Mouse (Mus musculus) right cerebral cortex, postnatal 25 days (tissue): ENCODE results near the gene Ppm1f.
A peak's percentile ranks its signal among the peaks of the same experiment; 100 is the strongest.
"Not testable (repeated sequence)": the region's sequence is repeated elsewhere in the genome, so short reads cannot be mapped to it uniquely, and the experiment has no call there.

Experiments used
- DNase-seq: peaks from one replicate; pipeline ENCODE4 v3.0.0; 2022

Ppm1f gene

DNA sequence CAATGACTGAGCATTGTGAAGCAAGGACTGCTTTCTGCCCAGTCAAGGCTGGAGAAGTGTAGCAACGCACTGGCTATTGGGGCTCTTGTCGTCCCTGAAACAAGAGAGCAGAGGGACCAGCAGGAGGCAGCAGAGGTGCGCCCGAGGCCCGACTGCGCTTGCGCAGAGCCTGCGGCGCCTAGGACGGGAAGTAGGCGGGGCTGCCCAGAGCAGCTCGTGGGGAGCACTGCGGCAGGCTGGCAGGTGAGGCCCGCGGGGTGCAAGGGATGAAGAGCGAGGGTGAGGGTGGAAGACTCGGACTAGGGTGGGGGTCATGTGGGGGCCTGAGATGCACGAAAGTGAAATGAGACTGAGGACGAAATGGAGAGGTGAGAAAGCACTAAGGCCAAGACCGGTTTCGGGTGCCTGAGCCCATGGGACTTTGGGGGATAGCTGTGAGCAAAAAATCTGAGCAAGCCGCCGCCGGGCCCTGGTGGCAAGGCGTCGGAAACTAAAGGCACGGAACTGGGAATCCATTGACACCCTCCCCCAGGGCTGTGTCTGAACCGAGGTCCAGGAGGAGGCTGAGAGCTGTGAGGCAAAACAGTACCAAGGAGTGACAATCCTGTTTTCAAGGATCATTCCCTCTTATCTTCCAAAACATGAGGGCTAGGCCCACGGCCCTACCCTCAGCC lies at the start of gene Ppm1f:
Gene Ppm1f (plus strand): TSS at position 88 of the 674 bp plus-strand sequence.
- peak; percentile 96 for DNase-seq

DNA sequence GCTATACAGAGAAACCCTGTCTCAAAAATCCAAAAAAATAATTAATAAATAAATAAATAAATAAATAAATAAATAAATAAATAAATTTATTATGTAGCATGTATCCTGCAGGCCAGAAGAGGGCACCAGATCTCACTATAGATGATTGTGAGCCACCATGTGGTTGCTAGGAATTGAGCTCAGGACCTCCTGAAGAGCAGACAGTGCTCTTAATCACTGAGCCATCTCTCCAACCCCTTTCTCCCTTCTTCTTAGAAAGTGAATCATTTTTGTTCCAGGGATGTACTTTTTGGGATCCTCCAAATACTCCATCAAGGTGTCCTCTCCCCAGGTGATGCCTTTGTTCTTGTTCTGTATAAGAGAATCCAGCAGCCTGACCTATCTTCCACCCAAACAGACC lies 47.1 kb upstream of the Ppm1f start:
- no peak for DNase-seq

DNA sequence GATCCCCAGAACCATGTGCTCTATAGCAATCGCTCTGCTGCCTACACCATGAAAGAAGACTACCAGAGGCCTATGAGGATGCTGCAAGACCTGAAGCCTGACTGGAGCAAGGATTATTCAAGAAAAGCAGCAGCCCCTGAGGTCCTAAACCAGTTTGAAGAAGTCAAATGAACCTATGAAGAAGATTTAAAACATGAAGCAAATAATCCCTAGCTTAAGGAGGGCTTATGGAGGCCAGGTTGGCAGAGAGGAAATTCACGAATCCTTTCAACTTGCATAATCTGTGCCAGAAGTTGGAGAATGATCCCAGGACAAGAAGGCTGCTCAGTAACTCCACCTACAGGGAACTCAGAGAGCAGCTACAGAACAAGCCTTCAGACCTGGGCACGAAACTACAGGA lies 43.9 kb upstream of the Ppm1f start:
- DNase-seq = no peak

DNA sequence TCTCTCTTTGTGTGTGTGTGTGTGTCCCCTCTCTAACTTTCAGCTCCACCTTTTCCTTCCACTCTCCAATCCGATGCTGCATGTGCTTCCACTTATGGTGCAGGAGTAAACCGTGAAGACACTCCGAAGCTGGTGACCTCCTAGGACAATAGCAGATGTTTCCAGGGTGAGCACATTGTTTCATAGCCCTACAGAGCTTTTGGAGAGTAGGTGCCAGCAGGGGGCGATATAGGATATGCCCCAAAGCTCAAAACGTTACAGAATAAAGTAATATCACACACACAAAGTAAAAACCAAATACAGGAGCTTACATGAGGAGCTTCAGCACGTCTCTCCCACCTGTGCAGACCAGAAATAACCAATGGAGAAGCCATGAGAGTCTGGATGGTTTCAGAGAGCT lies 41.4 kb upstream of the Ppm1f start:
- no peak for DNase-seq

DNA sequence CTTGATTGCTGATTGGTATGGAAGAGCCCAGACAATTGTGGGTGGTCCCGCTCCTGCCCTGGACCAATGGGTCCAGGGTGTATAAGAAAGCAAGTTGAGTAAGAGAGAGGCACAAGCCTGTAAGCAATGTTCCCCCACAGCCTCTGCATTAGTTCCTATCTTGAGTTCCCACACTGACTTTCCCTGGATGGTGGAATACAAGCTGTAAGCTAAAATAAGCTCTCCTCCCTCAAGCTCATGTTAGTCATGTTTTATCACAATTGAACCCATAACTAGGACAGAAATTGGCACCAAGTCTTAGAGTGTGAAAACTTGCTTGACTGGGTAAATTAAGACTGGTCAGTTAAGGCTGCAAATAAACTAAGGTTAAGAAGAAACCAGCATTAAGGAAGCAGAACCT lies 40.7 kb upstream of the Ppm1f start:
- no peak for DNase-seq

DNA sequence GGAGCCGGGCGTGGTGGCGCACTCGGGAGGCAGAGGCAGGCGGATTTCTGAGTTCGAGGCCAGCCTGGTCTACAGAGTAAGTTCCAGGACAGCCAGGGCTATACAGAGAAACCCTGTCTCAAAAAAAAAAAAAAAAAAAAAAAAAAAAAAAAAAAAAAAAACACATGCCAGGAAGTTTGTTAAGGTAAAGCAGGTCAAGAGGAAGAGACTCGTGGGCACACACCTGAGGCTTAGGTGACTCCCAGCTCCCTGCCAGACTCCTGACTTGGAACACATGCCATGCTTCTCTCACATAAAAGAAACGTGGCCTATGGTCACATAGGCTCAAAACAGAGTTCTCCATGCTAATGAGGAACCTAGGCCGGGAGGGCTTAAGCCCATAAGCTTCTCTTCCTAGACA lies 40.2 kb upstream of the Ppm1f start:
- DNase-seq = not testable (repeated sequence)

DNA sequence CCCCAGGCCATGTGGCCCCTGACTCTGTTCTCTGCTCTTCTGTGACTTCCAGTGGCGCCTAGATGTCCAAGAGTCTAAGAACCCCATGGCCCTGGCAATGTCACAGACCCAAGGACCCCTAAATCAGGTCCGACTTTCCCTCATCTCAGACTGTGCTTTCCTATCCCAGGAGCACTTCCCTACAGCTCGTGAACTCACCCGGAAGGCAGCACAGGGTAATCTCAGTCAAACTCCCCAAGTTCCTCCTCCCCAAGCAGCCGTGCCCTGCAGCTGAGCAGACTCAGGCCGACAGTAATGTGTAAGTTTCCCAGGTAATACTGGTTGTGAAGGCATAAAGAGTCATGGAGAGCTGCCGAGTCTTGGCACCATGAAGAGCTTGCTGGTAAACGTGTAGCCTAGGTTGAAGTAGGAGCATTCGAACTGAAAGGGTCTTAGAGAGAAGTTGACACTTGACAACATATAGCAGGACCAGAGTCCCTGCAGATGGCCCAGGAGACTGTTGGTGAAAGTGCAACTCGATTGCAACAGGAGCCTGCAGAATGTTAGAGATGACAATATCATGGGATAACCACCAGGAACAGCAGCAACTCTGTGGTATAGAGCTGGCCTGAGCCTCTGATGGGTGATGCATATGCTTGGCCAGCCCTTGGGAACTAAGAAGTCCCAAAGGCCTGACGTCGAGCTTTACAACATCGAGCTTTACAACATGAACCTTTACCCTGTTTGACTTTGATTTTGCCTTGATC lies 39.4 kb upstream of the Ppm1f start:
- DNase-seq = no peak

DNA sequence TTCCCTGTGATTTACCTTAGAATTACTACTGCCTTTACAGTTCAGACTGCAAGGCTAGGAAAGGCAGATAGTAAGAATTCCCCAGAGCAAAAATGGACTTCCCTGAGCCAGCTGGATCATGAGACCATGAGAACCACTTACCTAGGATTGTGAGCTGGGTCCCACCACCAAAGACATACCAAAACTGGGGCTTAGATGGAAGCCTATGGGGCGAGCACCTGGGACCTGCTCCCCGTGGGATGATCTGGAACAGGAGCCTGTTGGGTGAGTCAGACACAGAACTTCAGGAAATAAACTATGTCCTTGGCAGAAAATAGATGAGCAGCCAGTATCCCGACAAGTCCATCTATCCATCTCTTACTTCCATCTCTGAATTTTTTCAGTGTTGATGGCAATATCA lies 34.0 kb upstream of the Ppm1f start:
- no peak for DNase-seq

DNA sequence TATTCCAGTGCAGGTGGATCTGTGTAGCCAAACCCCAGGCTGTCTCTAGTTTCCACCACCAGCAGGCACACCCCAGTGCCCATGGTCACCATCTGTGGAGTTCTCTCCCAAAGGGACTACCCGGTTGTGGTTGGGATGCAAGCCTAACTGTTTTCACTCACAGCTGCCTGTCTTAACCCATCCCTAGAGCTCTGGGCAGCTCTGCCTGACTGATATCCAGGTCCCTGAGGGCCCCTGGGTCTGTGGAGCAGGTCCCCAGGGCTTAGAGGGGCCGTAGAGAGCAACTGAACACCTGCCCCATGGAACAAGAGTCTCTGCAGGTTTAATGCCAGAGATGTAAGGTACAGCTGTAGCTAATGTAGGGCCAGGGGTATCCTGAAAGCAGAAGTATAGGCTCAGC lies 32.3 kb upstream of the Ppm1f start, which contains the start of gene Igll1:
Gene Igll1 (minus strand): TSS at position 8 of the 400 bp plus-strand sequence.
- no peak for DNase-seq

DNA sequence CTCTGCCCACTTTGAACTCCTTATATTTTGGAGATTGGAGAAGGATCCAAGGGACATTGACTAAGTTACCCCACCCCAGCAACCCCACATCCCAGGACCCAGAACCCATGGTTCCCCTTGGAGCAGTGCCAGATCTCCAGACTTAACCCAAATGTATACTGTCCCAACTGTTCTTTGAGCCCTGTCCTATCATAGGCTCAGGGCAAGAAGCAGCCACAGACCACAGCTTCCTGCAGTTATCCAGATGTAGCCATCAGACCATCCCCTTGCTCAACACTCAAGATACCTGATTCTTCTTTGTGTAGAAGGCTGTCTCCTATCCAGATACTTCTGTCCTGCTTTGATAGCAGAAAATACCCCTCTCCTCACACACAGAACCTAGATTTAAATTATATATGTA lies 31.1 kb upstream of the Ppm1f start:
- DNase-seq = no peak

DNA sequence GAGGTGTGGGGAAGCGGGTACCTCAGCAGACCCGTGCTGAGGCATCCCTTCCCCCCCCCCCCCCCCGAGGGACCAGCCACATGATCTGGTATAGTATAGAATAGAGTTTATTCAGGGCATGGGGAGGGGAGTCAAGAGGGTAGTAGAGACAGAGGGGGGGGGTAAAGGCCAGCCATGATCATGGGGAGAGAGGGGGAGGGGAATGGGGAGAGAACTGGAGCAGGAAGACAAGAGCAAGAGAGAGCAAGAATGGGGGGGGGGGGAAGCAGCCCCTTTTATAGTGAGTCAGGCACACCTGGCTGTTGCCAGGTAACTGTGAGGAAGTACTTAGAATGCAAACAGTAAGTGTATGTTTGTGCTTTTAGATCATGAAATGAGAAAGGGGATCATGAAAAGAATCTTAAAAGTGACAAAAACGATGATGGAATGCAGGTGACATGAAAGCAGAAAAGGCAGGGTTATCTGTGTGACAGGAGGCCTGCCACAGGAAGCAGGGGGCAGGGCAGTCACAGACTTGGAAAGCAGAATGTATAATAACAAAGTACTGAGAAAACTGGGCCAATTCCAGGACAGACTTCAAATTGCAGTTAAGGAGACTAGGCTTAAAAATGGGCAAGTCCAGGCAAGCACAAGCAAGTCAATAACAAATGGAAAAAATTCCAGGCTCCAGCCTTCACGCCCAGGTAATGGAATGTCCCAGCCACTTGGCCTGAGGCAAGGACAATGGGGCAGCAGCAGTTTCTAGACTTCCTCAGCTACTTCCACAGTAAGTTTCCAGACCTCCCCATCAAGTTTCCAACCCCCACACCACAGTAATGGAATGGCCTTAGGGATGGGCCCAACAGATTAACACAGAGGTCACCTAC lies 30.3 kb upstream of the Ppm1f start:
- no peak for DNase-seq

DNA sequence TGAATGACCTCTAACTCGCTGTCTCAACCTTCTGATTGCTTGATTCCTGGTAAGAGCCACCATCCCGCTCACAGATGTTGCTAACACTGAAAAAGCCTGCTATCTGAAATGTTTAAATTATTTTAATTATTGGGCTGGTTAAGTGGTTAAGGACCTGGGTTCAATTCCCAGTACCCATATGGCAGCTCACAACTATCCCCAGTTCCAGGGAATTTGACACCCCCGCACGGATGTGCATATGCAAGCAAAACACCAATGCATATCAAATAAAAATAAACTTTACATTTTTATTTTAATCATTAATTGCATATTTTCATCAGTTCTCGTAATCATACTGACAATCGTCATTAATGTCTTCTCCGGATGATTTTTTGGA lies 26.0 kb upstream of the Ppm1f start:
- DNase-seq = no peak

DNA sequence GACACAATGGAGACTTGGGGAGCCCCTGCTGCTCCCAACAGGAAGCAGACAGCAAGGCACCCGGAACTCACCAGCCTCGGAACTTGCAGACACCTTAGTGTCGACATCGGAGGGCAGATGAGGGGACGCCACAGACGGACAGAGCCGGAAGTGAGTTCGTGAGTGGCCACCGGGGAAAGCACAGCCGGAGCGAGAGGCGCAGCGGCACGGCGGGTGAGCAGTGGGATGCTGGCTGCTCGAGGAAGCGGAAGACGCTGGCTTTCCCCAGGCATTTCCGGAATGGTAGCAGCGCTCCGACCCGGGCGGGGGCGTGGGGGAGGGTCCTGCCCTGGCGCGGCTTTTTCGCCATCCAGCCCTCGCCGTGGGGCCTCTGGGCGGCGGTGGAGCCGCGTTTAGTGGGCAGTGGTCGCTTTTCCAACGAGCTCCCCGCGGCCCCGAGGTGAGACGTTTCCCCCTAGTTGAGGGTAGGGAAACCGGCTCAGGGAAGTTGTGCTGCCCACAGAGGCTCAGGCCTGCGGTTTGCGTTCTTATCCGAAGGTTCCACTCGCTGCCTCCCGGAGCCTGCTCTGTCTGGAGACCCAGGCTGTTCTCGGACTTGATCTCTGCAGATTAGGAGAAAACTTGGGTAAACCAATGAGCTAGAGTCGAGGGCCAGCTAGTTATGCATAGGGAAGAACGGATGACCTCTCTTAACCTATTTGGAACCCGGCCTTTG lies 25.5 kb upstream of the Ppm1f start, which contains the start of the genes Top3b and Vpreb1:
Gene Top3b (plus strand): TSS at position 120 of the 715 bp plus-strand sequence.
Gene Vpreb1 (minus strand): TSS at position 227 of the 715 bp plus-strand sequence.
- DNase-seq = peak; percentile 88

DNA sequence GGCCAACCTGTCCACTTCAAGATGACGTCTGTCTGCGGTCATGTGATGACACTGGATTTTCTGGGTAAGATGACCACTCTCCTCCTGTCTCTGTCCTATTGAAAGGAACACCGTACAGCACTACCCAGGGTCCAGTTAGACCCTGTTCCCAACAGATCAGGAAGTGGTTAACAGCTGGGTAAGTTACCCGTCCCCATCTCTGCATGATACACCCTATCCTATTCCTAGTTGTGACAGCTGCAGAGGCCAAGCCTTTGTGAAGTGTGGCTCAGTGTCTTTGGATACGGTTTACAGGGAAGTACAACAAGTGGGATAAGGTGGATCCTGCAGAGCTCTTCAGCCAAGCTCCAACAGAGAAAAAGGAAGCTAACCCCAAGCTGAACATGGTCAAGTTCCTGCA lies 17.2 kb upstream of the Ppm1f start:
- no peak for DNase-seq

DNA sequence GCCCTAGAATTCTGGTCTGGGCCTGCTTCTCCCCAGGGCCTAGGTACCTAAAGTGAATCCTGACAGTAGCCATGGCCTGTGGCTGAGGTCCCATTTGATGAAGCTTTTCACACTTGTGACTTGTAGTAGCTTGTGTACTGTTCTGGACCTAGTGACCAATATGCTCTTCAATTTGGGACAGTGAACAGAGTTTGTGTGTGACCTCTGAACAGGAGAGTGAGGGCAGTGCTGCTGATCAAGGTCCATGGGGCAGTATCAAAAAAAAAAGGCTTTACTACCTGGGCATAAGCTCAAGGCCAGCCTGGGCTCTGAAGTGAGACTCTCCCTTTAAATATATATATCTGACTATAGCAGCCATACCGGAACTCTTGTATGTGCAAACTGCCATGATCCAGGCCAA lies 7.9 kb upstream of the Ppm1f start:
- DNase-seq = no peak

DNA sequence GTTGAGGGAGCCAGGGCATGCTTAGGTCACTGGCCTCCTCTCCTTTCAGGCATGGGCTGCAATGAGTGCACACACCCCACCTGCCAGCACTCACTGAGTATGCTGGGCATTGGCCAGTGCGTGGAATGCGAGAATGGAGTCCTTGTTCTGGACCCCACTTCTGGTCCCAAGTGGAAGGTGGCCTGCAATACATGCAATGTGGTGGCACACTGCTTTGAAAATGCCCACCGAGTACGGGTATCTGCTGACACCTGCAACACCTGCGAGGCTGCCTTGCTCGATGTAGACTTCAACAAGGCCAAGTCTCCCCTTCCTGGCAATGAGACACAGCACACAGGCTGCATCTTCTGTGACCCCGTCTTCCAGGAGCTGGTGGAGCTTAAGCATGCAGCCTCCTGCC lies 3.9 kb upstream of the Ppm1f start:
- no peak for DNase-seq

DNA sequence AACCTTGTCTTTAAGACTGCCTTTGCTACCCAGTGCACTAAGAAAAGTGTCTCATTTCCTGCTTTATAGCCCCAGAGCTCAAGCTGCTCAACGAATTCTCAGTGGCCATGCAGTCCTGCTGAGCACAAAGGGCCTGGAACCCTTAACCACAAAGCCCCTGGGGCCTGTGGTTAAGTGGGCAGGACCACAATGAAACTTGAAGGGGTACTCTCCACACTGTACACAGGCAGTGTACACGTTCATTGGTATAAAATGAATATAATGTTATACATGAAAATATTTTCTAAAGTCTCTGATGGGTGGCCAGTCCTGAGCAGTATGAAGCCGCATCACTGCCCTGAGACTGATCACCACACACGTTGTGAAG lies 271 bp upstream of the Ppm1f start:
- DNase-seq = no peak

DNA sequence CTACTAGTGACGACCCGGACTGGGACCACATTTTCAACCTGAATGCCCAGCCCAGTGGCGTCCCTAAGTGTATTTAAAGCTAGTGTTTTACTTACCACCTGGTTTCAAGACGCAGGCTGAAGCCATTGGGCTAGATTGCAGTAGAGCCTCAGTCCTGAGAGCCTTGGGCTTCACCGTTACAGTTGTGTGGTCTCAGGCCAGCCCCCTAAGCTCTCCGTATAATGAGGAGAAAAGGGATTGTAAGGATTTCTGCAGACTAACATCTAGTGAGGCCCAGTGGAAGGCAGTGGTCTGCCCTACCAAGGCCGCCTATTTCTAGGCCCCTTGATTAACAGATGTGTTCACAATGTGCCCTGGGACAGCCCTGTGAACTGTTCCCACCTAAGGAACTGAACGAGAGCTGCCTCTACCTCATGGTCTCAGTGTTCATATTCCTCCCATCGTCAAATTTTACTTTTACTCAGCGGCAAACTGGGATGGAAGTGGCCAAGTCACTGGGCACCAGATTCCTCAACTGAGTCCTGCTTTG lies 851 bp downstream of the Ppm1f start:
- DNase-seq = no peak

DNA sequence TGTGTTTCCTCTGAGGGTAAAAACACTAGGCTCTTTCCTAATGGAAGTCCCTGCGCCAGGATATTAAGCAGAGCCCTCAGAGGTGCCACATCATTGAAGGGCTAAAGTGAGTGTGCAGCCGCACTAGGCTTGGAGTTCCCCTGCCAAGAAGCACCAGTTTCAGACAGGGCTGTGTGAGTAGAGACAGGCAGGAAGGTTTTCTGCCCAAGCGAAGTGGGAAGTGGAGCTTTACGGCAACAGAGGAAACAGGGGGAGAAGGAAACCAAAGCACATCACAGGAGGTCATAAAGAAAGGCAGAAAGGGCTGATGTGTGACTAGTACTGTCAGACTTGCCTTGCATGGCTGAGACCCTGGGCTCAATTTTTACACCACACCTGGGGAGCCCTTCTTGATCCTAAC lies 6.1 kb downstream of the Ppm1f start:
- no peak for DNase-seq

DNA sequence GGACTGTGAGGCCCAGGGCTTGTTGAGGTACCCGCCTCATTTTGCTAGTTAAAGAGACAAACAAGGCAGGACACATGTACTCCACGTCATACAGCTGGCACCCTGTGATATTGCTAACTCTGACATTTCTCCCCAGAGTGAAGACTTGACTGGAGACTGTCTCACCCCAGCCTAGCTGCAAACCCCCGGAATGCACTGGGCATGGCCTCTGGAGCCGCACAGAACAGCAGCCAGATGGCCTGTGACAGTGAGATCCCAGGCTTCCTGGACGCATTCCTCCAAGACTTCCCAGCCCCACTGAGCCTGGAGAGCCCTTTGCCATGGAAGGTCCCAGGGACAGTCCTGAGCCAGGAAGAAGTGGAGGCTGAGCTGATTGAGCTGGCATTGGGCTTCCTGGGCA lies 6.9 kb downstream of the Ppm1f start:
- no peak for DNase-seq

DNA sequence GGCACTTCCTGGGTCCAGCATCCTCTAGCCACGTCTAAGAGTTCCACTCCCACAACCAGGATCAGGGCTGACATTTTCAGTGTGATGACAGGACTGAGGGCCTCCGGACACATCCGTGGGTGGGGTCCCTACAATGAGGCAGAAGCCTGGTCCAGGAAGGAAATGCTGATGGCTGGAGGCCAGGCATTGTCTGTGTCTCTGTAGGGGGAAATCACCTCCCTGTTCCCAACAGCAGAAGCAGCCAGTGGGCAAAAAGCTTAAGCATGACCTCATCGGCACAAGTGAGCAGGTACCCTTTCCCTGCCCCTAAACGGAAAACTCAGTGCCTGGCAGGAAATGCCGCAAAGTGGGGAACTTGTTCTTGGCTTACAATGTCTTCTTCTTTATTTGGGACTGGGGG lies 11.5 kb downstream of the Ppm1f start:
- DNase-seq = no peak
